Mouse (Mus musculus) myocyte (in vitro differentiated cells): Measurements from ENCODE around the gene Cux1.

Experiments
- MYOD1 ChIP-seq, 3 experiments: IDR thresholded peaks; one replicate each; pipeline ENCODE4 v1.6.1; 2011; ENCODE audit warnings: control low read depth in 2 of 3, low read depth in 2 of 3, mild to moderate bottlenecking in 2 of 3, moderate library complexity in 1 of 3; ENCODE audit not compliant: insufficient read length in 2 of 3, control insufficient read depth in 1 of 3
- POLR2A ChIP-seq: IDR thresholded peaks from one replicate; pipeline ENCODE4 v1.6.1; 2011; ENCODE audit warnings: low read depth, mild to moderate bottlenecking, control low read depth, moderate library complexity; ENCODE audit not compliant: insufficient read length
- USF1 ChIP-seq: IDR thresholded peaks from one replicate; pipeline ENCODE4 v1.6.1; 2011; ENCODE audit warnings: low read depth, mild to moderate bottlenecking, control low read depth, moderate library complexity

GRCm38 (mm10) chr5:136332786-136333462, 234.4 kb downstream of the Cux1 start:
- TF ChIP-seq POLR2A (no peak), USF1 (no peak), MYOD1 (IDR thresholded peaks at IDR 0.05; ENCODE audit: control insufficient read depth in 1 of 3, insufficient read length in 2 of 3, low read depth in 2 of 3) (no peak)
